Mouse (Mus musculus) thymus, adult 2 months (tissue): ENCODE measurements around the gene Sema4d.

Source experiments
- CTCF ChIP-seq: fragments of 200-500 bp; IDR thresholded peaks from 2 replicates; pipeline ENCODE4 v1.5.1; 2012; ENCODE audit warnings: mild to moderate bottlenecking, control low read depth, low read length, moderate library complexity, borderline replicate concordance; ENCODE audit not compliant: control insufficient read depth, poor library complexity, insufficient read depth; ENCODE audit errors: extremely low read depth
- POLR2A ChIP-seq: fragments of 200-500 bp; IDR thresholded peaks from 2 replicates; pipeline ENCODE4 v1.6.1; 2012; ENCODE audit warnings: mild to moderate bottlenecking, low read length, control low read depth, moderate library complexity; ENCODE audit not compliant: control insufficient read depth, poor library complexity, insufficient read depth; ENCODE audit errors: extremely low read depth

GRCm38 (mm10) chr13:51821988-51822387 is 28.4 kb upstream of the Sema4d start:
- TF ChIP-seq CTCF: no peak
- TF ChIP-seq POLR2A: no peak
